Mouse (Mus musculus): ENCODE results near the gene Becn1.

DNA sequence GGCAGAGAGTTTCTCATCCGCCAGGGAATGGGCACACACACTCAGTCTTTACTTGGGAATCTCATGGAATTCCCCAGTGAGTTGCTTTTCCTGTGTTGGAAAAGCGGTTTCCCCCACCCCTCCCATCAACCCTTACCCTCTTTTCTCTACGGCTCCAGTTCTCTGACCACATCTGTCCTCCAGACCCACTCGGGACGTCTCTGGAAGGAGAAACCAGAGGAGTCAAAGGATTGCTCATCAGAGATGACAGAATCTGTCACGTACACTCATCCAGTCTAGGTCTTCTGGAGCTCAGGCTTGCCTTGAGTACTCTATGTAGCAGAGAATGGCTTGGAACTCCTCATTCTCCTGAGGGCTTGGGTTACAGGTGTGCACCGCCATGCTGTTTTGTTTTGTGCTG is 46.7 kb upstream of the Becn1 start:
- TF ChIP-seq CTCF (IDR thresholded peaks at IDR 0.05; ENCODE audit: control insufficient read depth, insufficient read depth, low read length), result no peak
- no peak for TF ChIP-seq POLR2A (IDR thresholded peaks at IDR 0.05; ENCODE audit: borderline replicate concordance, control insufficient read depth, low read depth, low read length)
